Mouse (Mus musculus): ENCODE measurements around the gene Tifab.

- TF ChIP-seq FOSL1 (IDR thresholded peaks at IDR 0.05; ENCODE audit: insufficient read depth, low read length, poor library complexity, severe bottlenecking), result no peak
- no peak for TF ChIP-seq CTCF (IDR thresholded peaks at IDR 0.05; ENCODE audit: control insufficient read depth, insufficient read depth, insufficient read length)
- TF ChIP-seq USF1 (IDR thresholded peaks at IDR 0.05; ENCODE audit: low read depth), result no peak
Observed at GRCm38 (mm10) chr13:56168403-56168781, 10.3 kb downstream of the Tifab start.
